Mouse (Mus musculus): ENCODE data around the gene Crat. TPM values are rescaled to one million over a fixed set of nuclear protein-coding genes. Genes with fewer than 3 reads are reported as not detected.

Crat gene
- polyA plus RNA-seq, 1 experiment: 44.7 TPM

GRCm38 (mm10) chr2:30385591-30385990 lies 30.0 kb downstream of the Crat start:
- H3K27ac ChIP-seq (ENCODE audit: insufficient read depth, low read length): no peak overlapping the region
- H3K4me1 ChIP-seq (ENCODE audit: control insufficient read depth, insufficient read depth, low read length): peaks cover 2% of the 10 kb centered on the region; the same call in 1 of the 2 replicates
- no peak overlapping the region for H3K4me3 ChIP-seq (ENCODE audit: insufficient read depth, low read length)
- no peak for TF ChIP-seq CTCF (IDR thresholded peaks at IDR 0.05; ENCODE audit: extremely low read depth, insufficient read depth, low read length)
- TF ChIP-seq POLR2A (IDR thresholded peaks at IDR 0.05; ENCODE audit: extremely low read depth, insufficient read depth, low read length): no peak; the same call in 1 of the 2 replicates

DNA sequence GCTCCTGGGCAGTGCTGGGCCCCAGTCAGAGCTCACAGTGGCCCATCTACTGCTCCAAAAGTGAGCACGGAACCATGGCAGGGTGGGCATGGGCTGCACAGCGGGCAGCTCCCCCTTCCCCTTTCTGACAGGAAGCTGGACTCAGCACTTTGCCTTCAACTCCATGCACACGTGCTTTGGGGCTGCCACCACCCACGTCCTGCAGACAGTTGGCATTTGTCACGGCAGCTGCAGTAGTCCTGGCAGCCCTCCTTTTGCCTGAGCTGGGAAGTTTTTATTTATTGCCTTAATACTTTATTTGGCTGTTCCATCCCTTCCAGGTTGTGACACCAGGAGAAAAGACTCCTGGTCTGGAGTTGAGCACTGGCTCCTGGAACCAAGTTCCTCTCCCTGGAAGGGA lies 30.8 kb downstream of the Crat start:
- peak overlapping the region; percentile 36; the same call in 1 of the 2 replicates for H3K27ac ChIP-seq (ENCODE audit: insufficient read depth, low read length)
- H3K4me3 ChIP-seq (ENCODE audit: insufficient read depth, low read length): no peak overlapping the region
- H3K4me1 ChIP-seq (ENCODE audit: control insufficient read depth, insufficient read depth, low read length): peaks cover 2% of the 10 kb centered on the region; the same call in 1 of the 2 replicates
- TF ChIP-seq POLR2A (IDR thresholded peaks at IDR 0.05; ENCODE audit: extremely low read depth, insufficient read depth, low read length) (no peak), CTCF (IDR thresholded peaks at IDR 0.05; ENCODE audit: extremely low read depth, insufficient read depth, low read length) (no peak)

DNA sequence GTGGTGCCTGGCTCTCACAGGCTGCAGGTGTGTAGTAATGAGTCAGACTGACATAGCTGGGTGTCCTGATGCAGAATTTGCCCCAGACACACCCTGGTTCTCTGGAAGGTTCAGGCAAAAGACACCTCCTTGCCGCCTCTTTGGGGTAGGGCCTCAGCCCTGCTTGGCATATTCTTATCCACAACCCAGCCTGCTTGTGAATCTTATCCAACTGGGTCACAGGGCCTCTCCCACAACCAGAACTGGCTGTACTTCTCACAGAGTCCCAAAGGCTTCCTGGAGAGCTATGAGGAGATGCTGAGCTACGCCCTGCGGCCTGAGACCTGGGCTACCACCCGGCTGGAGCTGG lies 34.3 kb downstream of the Crat start:
- no peak for TF ChIP-seq CTCF (IDR thresholded peaks at IDR 0.05; ENCODE audit: extremely low read depth, insufficient read depth, low read length)
- TF ChIP-seq POLR2A (IDR thresholded peaks at IDR 0.05; ENCODE audit: extremely low read depth, insufficient read depth, low read length): no peak
- Histone ChIP-seq H3K4me1 (ENCODE audit: control insufficient read depth, insufficient read depth, low read length) (peaks cover 2% of the 10 kb centered on the region; the same call in 1 of the 2 replicates), H3K4me3 (ENCODE audit: insufficient read depth, low read length) (no peak overlapping the region), H3K27ac (ENCODE audit: insufficient read depth, low read length) (no peak overlapping the region)

GRCm38 (mm10) chr2:30380564-30381376 lies 34.8 kb downstream of the Crat start:
- no peak overlapping the region for H3K27ac ChIP-seq (ENCODE audit: insufficient read depth, low read length)

GRCm38 (mm10) chr2:30379307-30379706 lies 36.3 kb downstream of the Crat start:
- peaks cover 2% of the 10 kb centered on the region; the same call in 1 of the 2 replicates for H3K4me1 ChIP-seq (ENCODE audit: control insufficient read depth, insufficient read depth, low read length)
- H3K4me3 ChIP-seq (ENCODE audit: insufficient read depth, low read length): no peak overlapping the region
- H3K27ac ChIP-seq (ENCODE audit: insufficient read depth, low read length): no peak overlapping the region
- TF ChIP-seq POLR2A (IDR thresholded peaks at IDR 0.05; ENCODE audit: extremely low read depth, insufficient read depth, low read length) (no peak), CTCF (IDR thresholded peaks at IDR 0.05; ENCODE audit: extremely low read depth, insufficient read depth, low read length) (no peak)

More at GRCm38 (mm10) chr2:30380564-30381376, 34.8 kb downstream of the Crat start:
- Histone ChIP-seq H3K4me3 (ENCODE audit: insufficient read depth, low read length) (no peak overlapping the region), H3K4me1 (ENCODE audit: control insufficient read depth, insufficient read depth, low read length) (peaks cover 2% of the 10 kb centered on the region; the same call in 1 of the 2 replicates)
- TF ChIP-seq POLR2A (IDR thresholded peaks at IDR 0.05; ENCODE audit: extremely low read depth, insufficient read depth, low read length) (no peak), CTCF (IDR thresholded peaks at IDR 0.05; ENCODE audit: extremely low read depth, insufficient read depth, low read length) (no peak)

GRCm38 (mm10) chr2:30377721-30378120 lies 37.9 kb downstream of the Crat start:
- H3K27ac ChIP-seq (ENCODE audit: insufficient read depth, low read length): no peak overlapping the region
- TF ChIP-seq CTCF (IDR thresholded peaks at IDR 0.05; ENCODE audit: extremely low read depth, insufficient read depth, low read length) (no peak), POLR2A (IDR thresholded peaks at IDR 0.05; ENCODE audit: extremely low read depth, insufficient read depth, low read length) (no peak)
- H3K4me3 ChIP-seq (ENCODE audit: insufficient read depth, low read length): no peak overlapping the region
- peaks cover 2% of the 10 kb centered on the region; the same call in 1 of the 2 replicates for H3K4me1 ChIP-seq (ENCODE audit: control insufficient read depth, insufficient read depth, low read length)

DNA sequence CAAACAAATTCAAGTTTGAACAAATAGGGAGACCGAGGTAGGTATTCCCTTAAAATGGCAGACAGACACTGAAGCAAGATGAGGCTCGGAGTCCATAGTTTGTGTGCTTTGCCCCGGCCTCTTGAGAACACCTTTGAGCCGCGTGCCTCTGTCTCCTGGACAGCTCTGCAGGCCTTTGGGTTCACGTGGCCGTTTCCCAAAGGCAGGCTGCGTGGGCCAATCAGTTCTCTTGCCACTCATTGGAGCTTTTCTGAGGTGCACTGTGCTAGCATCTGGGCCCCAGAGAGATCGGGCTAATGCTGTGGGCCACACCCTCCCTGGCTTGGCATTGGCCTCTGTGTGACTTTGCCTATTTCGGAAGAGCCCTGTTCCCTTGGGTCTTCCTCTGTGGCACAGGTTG lies 39.7 kb downstream of the Crat start:
- no peaks in the 10 kb centered on the region for H3K4me1 ChIP-seq (ENCODE audit: control insufficient read depth, insufficient read depth, low read length)
- H3K4me3 ChIP-seq (ENCODE audit: insufficient read depth, low read length): no peak overlapping the region
- no peak overlapping the region for H3K27ac ChIP-seq (ENCODE audit: insufficient read depth, low read length)
- no peak for TF ChIP-seq POLR2A (IDR thresholded peaks at IDR 0.05; ENCODE audit: extremely low read depth, insufficient read depth, low read length)
- no peak for TF ChIP-seq CTCF (IDR thresholded peaks at IDR 0.05; ENCODE audit: extremely low read depth, insufficient read depth, low read length)

DNA sequence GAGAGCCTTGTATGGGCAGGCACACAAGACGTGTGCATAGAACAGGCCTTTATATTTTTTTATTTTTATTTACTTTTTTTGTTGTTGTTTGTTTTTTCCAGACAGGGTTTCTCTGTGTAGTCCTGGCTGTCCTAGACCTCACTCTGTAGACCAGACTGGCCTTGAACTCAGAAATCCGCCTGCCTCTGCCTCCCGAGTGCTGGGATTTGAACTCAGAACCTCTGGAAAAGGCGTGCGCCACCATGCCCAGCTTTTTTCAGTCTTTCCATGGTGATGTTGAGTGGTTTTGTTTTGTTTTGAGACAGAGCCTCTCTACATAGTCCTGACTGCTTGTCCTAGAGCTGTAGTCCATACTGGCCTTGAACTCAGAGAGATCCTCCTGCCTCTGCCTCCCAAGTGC lies 42.9 kb downstream of the Crat start:
- no peak overlapping the region for H3K4me3 ChIP-seq (ENCODE audit: insufficient read depth, low read length)
- TF ChIP-seq CTCF (IDR thresholded peaks at IDR 0.05; ENCODE audit: extremely low read depth, insufficient read depth, low read length): no peak
- H3K27ac ChIP-seq (ENCODE audit: insufficient read depth, low read length): no peak overlapping the region
- no peaks in the 10 kb centered on the region for H3K4me1 ChIP-seq (ENCODE audit: control insufficient read depth, insufficient read depth, low read length)

DNA sequence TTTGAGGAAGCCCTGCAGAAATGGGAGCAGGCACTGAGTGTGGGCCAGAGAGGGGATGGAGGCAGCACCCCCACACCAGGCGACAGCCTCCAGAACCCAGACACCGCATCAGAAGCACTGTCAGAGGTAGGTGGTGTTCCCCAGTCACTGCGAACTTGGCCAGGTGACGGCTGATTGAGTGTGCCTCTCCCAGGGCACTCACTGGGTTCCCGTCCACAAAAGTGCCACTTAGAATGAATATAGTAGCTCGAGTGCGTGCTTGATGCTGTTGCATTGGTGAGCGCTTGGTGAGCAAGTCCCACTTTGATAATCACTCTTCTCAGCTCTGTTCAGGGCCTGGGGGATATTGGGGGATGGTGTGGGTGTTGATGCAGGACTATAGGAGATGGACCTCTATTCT lies 44.1 kb downstream of the Crat start:
- Histone ChIP-seq H3K27ac (ENCODE audit: insufficient read depth, low read length) (no peak overlapping the region), H3K4me3 (ENCODE audit: insufficient read depth, low read length) (no peak overlapping the region), H3K4me1 (ENCODE audit: control insufficient read depth, insufficient read depth, low read length) (no peaks in the 10 kb centered on the region)
- TF ChIP-seq POLR2A (IDR thresholded peaks at IDR 0.05; ENCODE audit: extremely low read depth, insufficient read depth, low read length): no peak
- TF ChIP-seq CTCF (IDR thresholded peaks at IDR 0.05; ENCODE audit: extremely low read depth, insufficient read depth, low read length): no peak

GRCm38 (mm10) chr2:30366203-30366602 lies 49.4 kb downstream of the Crat start:
- Histone ChIP-seq H3K4me3 (ENCODE audit: insufficient read depth, low read length) (no peak overlapping the region; the same call in 1 of the 2 replicates), H3K4me1 (ENCODE audit: control insufficient read depth, insufficient read depth, low read length) (peaks cover 4% of the 10 kb centered on the region; the same call in 1 of the 2 replicates), H3K27ac (ENCODE audit: insufficient read depth, low read length) (no peak overlapping the region)
- TF ChIP-seq POLR2A (IDR thresholded peaks at IDR 0.05; ENCODE audit: extremely low read depth, insufficient read depth, low read length) (no peak), CTCF (IDR thresholded peaks at IDR 0.05; ENCODE audit: extremely low read depth, insufficient read depth, low read length) (no peak)
